Mouse (Mus musculus) thymus, postnatal 4 days (tissue): ENCODE data around the gene Tox2.

Source experiments
- DNase-seq: peaks from one replicate; pipeline ENCODE4 v3.0.0; 2021

The Tox2 gene

DNA sequence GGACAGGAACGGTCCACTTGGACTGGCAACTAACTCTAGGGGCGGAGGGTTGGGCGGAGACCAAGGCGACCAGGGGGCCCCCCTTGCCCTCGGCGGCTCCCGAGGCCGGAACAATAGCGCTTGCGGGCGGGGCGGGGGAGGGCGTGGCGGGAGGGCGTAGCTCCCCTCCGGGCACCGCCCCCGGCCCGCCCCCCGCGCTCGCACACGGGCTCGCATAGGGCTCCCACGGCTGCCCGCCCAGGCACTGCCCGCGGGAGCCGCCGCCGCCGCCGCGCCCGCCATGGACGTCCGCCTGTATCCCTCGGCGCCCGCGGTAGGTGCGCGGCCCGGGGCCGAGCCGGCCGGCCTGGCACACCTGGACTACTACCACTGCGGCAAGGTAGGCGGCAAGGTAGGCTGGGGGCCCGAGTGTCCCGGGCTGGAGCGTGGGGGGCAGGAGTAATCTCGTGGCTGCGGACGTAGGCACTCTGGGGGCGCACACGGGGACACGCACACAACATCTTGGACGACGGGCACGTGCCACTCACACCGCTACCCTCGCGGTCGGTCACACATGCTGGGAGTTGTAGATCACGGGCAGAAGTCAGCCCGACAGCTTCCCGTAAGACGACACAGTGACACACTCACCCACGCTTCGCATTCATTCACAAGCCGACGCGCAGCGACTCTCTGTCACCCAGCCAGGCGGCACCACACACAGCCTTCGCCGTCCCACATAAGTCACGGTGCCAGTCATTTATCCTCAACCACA, at the start of gene Tox2:
Gene Tox2 (plus strand): TSS at position 242 of the 751 bp plus-strand sequence.
- DNase-seq: peak; percentile 86

DNA sequence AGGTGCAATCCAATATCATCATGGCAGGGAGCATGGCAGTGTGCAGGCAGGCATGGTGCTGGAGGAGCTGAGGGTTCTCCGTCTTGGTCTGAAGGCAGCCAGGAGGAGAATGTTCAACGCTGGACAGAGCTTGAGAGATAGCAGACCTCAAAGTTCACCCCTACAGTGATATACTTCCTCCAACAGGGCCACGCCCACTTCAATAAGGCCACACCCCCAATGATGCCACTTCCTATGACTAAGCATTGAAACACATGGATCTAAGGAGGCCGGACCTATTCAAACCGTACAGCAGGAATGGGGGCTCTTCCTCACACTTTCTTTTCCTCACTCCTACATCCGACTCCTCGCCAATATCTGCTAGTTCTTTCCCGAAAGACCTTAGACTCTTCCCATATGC, 48.3 kb upstream of the Tox2 start:
- no peak for DNase-seq

DNA sequence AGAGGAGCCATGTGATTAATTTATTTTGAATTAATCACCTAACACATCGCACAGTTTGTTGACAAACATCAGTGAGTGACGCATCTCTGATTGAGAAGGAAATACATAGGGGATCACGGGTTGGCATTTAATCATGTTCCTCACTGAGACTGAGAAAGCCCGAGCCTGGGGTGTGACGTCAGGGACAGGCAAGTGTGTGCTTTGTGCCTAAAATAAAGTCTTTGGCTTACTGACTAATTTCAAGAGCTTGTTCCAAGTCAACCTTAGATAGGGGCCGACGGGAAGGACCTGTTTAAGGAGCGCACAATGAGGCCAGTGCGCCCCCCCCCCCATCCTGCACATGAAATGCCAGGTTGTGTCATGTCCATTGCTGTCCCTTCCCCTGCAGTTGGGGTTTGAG, 43.9 kb upstream of the Tox2 start:
- DNase-seq: no peak

DNA sequence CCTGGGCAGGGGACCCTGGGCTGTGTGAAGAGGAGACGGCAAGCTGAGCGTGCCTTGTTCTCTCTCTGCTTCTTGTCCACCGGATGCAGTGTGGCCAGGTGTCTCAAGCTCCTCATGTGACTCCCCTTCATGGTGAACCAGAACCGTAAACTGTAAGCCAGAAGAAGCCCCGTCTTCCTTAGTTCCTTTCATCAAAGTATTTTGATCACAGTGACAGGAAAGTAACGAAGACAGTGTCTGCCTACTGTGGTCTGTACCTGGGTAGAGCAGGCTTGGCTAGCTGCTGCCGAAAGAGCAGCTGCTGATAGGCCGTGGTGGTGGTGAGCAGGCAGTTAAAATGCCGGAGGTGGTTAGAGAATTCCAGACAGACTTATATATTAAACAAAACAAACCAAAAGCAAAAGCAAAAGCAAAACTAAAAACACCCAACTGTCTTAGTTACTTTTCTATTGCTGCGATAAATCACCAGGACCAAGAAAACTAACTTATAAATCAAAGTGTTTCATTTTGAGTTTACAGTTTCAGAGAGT, 38.4 kb upstream of the Tox2 start:
- peak; percentile 49 for DNase-seq

DNA sequence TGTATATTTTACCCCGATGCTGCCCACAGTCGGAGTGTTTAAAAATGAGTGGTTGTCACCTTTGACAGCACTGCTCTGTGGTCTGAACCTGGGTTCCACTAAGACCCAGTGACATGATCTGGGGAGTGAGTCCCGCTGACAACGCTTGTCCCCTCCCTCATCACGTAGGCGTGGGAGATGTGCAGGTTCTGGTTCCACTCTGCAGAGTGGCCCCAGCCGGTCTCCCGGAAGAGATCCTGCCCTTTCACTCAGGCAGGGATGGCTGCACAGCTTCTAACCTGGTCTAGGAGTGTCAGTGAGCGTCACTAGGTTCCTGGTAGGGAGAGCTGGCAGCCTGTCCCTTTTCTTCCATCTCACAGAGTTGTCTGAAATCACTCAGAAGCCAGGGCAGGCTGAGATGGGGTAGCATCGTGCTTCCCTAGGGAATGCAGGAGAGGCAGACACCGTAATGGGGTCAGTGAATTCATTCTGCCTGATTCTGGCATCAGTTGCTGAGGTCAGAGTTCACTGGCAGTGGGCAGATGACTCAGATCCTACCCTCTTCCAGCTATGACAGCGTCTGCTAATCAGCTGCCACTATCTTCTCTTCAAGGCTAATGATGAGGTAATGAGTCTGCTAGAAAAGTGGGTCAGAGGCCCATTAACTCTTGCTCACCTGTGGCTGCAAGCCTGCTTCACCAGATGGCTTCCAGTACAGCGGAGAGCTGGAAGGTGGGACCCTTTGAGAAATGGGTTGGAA, 36.7 kb upstream of the Tox2 start:
- DNase-seq: no peak

DNA sequence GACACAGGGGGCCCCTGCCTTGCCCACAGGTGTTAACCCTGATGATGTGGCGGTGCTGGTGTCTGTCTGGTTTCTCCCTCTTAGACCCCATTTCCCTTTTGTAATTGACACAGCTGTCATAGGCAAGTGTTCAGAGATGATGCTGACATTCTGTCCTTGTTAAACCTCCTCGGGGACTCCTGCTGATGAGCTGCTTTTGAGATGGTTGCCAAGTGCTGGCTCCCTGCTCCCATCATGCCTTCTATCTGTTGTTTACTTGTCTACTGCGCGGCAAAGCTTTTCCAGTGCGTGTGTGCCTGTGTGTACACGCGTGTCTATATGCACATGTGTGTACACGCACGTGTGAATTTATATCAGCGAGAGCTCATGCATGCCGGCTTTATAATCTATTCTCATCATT, 31.0 kb upstream of the Tox2 start:
- no peak for DNase-seq

DNA sequence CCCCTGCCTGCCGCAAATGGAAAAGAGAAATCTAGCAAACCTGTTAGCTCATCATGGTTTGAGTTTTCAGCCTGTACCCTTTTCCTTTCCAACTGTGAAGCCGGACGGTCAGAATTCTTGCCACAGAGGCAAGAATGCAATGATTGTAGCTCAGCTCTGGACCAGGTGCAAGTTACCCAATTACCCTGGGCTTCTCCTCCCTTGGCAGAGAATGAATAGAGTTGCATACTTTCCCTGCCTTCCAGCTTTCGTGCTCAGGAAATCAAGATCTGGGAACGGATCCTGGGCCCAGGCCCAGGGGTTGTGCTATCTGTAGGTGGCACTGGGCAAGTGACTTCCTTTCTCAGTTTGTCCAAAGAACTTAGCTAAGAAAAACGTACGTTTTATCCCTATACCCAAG, 28.9 kb upstream of the Tox2 start:
- DNase-seq: no peak

DNA sequence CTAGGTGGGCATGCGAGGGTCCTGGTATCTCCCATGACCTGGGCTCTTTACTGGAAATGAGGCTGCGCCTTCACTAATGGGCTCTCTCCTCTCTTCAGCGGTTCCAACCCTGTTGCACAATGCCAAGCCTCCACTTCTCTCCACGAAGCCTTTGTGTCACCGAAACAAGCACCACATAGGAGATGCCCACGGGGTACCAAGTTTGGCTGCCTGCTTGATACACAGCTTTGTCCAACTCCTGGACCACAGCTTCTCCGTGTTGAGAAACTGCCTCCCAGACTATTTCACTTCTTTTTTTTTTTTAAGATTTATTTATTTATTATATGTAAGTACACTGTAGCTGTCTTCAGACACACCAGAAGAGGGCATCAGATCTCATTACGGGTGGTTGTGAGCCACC, 27.1 kb upstream of the Tox2 start:
- DNase-seq: no peak

DNA sequence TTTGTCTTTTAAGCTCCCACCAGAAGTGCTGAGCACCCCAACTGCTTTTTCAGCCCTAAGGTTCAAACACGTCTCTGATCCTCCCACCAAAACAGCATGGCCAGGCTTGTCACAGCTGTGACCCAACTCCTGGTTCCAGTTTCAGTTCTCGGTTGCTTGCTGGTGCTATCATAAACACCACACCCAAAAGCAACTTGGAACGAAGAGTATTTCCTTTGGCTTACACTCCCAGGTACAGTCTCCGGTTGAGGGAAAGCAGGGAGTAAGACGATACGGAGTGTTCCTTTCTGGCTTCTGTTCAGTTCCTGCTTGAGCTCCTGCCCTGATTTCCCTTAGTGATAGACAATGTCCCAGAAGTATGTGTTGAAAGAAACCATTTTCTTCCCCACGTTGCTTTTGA, 26.4 kb upstream of the Tox2 start:
- no peak for DNase-seq

DNA sequence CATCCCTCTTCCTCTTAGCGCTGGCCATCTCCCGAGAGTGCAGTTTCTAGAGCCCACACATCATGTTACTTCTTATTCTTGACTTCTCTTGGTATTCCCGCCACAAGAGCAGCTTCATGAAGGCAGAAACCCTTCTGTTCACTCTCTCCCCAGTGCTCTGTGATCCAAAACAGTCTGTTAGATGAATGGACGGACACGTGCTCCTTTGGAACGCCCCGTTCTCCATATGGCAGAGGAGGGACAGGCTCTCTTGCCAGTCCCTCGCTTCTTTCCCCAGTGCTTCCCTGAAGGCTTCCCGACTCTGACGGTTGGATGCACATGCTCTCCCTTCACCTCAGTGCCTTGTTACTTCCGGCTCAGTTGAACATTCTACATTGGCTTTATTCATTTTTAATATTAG, 15.4 kb upstream of the Tox2 start:
- DNase-seq: no peak

DNA sequence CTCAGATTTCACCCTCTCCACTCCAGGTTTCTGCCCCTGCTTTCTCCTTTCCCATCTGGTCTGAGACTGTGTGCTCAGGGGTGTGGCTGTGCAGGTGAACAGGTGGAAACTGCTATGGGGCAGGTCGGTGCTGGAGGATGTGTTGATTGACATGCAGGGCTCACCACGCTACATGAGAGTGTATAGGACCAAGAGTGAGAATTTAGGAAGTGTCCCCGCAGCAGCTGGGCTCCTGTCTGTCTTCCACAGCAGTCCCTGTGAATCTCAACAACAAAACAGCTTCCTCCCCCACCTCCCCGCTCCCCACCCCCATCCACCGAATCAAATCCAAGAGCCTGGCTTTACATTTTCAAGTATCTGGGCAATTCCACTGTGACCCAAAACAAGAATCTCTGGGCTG, 13.3 kb upstream of the Tox2 start:
- DNase-seq: no peak

DNA sequence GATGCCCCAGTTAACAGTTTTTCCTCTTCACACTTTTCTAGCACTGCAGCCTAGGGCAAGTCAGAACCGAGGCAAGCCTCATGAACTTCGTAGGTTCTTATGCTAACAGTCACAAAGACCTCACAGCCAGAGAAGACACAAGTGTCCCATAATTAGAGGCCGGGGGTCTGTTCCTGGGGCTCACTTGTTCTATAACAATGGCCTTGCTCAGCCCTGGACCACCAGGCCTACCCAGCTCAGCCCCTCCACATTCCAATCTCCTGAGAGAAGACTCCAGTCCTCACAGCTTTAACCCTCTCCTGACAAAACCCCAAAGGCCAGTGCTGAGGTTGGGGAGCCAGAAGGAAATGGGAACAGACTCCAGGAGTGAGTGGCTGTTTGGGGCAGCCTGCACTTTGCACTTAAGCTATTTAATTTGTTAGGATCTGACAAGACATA, 12.9 kb upstream of the Tox2 start:
- no peak for DNase-seq

DNA sequence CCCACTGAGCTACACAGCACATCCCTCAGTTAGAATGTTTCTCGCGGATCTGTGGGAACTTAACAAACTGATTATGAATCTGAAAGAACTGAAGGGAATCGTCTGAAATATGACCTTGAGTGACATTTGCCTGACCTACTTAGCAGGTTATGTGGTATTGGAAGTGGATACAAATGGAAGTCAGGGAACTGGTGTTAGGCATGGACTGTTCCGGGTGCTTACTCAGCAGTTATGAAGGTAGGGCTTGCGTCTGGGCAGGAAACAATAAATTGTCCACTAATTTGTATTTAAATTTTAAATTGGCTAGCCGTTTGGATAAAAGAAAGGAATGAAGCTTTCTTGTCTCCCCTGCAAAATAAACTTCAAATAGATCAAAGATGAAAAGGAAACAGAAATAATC, 10.4 kb upstream of the Tox2 start:
- no peak for DNase-seq

DNA sequence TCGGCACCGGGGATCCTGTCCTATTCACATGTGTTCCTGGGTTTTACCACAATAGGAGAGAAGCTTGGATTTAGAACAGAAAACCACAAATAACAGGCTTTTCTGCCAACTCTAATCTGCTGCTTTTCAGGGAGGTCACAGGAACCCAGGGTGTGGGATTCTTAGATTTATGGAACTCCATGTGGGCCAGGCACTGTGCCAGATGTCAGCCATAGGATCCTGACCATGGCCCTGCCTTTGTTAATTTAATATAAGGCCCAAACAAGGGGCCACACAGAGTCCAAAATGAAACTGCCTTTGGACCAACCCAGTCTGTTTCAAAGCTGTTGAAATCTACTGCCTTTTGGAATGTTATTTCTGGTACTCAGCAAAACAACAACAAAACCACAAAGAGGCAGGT, 8.9 kb upstream of the Tox2 start:
- DNase-seq: no peak

DNA sequence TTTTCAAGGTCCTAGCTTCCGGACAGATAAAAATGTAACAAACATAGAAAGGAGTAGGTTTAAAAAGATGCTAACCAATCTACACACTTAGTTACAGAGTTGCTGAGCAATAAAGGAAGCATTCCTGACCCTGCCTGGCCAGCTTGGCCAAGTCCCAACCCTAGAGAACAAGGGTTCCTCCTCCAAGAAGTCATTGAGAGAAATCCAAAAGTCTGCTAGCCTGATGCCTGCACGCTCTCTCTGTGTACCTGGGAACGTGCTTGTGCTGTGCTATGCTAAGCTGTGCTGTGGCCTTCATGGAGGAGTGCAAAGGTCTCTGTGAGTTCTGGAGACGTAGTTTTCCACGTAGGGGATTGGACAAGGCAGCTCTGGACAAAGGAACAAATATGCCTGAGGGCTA, 8.4 kb upstream of the Tox2 start:
- DNase-seq: no peak

DNA sequence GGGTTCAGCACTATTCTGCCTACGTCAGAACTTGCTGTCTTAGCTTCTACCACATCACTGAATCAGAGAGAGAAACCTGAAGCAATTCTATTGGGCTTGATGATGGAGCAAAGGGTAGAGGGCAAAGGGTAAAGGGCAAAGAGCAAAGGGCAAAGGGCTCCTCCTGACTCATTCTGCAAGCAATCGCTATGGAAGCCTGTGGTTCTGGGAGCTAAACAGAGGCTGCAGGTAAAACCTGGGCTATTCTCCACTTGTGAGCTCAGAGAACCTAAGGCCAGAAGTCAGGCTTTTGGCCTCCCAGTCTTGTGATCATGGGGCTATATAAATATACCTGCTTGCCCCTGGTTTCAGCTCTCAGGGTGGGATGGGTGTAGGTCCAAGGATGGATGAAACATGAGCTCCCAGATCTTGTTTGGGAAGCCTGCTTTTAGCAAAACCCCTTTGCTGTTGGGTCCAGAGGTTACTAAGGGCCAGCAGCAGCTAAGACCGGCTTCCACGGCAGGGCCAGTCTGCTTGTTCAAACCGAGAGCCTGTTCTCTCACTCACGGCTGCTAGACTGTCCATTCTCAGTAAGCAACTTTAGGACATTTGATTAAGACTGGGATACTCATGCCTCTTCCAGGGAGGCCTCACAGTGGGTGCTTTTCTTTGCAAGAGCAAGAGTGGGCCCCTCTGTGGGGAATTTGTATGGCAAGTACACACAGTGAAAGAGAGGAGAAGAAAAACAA, 7.7 kb upstream of the Tox2 start:
- no peak for DNase-seq

DNA sequence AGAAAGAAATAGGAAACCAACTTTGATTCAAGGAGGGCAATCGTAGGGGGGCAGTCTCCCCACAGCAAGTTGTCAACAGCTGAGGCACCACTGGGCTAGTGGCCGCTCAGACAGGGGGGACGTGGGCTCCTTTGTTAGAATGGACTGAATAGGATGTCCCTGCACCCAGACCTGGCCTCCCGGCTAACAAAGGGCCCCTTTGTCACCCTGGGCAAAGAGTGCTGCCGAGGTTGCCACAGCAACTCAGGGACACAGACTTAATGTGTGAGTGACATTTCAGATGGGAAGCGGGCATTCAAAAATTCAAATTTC, 7.1 kb upstream of the Tox2 start:
- no peak for DNase-seq

DNA sequence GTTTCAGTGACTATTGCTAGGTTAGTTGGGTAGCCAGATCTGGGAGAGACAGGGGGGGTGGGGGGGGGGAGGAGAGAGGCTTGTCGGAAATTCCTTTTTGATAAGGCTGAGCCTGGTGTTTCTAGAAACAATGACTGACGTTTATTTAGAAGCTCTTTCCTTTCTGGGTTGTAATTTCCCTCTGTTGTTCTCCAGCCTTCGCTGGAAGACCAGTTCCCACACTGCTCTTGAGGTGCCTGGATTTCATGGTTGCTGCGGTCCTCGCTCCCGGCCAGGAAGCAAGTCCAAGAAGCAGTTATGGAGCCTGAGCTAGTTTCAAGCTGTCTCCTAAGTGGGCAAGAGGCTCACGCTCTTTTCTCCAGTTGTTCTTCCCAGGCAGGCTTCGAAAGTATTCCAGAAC, 1.0 kb upstream of the Tox2 start:
- no peak for DNase-seq

DNA sequence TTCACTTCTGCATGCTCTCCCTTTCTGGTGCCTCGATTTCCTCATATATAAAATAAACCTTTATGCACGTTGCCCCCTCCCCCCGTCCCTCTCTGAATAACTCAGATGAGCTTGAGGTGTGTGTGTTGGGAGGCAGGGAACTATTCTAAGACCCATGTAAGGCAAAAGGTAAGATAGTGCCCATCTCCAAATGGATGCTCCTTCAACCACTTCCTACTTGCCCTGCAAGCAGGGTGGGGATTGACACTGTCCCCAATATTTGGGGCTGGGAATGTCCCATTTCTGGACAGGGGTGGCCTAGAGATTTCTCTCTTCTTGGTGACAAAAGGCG, 407 bp upstream of the Tox2 start:
- no peak for DNase-seq

DNA sequence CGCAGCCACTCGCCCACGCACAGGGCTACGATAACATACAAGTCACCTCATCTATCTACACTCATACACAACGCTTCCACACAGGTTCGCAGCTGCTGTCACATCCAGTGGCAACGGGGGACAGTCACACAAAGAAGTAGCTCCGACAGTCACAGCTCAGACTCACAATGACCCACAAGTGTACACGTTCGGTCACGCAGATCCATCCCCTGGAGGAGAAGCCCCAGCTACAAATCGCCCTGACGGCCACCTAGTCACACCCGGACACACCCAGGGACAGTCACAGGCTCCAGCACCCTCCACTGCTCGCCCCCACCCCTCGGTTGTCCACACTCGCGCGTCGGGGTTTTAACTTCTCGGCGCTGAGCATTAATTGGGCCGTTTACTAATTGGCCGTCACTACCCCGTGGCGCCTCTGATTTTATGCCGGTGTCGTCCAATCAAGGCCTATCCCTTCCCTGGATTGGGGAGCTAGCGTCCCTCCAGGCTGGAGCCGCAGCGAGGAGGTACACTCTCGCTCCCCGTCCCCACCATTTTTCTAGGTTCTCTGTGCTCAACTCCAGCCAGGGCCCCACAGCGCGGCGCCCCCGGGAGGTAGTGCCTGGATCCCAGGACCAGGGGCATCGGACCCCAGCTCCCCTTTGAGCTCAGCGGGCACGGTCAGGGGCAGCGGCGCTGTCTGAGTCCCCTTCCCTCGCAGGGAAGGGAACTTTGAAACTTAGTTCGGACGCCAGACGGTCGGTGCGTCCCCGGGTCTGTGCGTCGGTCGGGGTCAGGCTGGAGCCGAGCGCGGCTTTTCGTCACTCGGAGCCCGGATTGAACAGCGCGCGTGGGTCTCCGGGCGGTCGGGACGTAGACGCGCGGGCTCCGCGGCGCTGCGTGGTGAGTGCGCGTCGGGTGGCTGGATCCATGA, 966 bp downstream of the Tox2 start:
- peak; percentile 53 for DNase-seq

DNA sequence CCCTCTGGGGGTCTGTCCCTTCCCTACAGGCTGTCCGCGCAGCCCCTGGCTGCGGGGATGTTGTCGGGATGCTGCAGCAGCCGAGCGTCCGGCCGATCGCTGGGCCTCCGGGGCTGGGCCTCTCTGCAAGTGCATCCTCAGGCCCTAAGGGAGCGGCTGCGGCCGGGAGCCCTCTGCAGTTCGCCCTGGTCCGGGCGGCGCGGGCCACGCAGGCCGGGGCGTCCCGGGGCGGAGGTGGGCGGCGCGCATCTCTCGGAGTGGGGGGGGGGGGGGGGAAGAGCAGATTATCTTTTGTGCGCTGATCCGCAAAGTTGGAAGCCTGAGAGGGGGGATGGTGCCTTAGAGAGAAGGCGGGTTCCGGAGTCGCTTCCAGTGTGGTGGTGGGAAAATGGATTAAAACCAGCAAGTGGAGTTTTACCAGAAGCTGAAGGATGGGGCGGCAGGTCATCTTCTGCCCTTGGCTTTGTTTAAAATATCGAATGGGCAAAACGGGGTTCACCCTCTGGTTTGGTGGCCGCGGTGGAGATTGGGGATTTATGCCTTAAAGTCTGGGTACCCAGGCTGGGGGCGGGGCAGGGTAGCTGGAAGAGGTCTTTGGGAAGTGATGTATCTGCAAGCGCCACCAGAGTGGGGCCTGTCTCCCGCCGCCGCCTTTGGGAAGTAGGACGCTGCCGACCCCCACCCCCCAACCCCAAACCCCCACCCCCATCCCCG, 1.8 kb downstream of the Tox2 start:
- peak; percentile 49 for DNase-seq

DNA sequence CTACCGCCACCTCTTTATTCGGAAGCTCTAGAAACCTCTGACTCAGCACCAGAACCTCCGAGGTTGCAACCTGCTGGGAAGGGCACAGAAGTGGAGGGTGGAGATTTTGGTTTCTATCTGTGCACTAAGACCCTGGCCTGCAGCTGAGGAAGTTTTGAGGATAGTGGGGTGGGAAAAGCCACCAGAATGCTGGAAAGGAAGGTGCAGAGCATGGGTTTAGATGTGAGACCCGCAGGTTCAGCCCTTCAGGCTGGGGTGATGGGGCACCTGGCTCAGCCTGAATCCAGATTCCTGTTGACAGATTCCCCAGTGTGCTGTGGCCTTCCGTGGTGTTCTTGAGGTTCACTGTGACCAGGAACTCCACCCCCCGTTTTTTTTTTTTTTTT, 2.3 kb downstream of the Tox2 start:
- DNase-seq: no peak
